Mouse (Mus musculus): ENCODE data around the gene Lhfp.

DNA sequence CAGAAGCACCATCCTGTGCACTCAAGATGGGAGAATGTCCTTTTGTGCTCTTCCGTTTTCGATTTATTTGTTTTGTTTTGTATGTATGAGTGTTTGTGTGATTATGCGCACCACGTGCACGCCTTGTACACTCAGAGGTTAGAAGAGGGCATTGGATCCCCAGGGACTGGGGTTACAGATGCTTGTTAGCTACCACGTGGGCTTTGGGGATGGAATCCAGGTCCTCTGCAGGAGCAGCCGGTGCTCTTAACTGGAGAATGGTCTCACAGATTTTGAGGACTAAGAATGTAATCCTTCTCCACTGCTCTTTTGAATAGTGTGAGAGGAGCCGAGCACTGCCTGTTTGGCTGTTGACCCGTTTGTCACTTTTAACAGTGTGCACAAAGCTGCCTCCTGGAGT is 101.2 kb downstream of the Lhfp start:
- TF ChIP-seq POLR2A (IDR thresholded peaks at IDR 0.05; ENCODE audit: borderline replicate concordance, control insufficient read depth, low read depth, low read length) (no peak), CTCF (IDR thresholded peaks at IDR 0.05; ENCODE audit: control insufficient read depth, insufficient read depth, low read length) (no peak)

Data from bone marrow, adult 2 months (tissue).